Mouse (Mus musculus) kidney, embryonic 14.5 days (tissue): Measurements from ENCODE around the gene Abat. TPM values are rescaled to one million over a fixed set of nuclear protein-coding genes. Genes with fewer than 3 reads are reported as not detected.

Experiments
- ATAC-seq: fragments of 200-750 bp; cut with Nextera tagmentation; 2 replicates; pipeline ENCODE4 v1.8.0; 2017; ENCODE audit warnings: moderate number of reproducible peaks, mild to moderate bottlenecking, moderate TSS enrichment, moderate library complexity; ENCODE audit not compliant: low FRiP score, low TSS enrichment
- H3K27ac ChIP-seq: fragments of 300-500 bp; sonication (generic); 2 replicates; pipeline ENCODE4 v1.5.1; 2014; ENCODE audit warnings: low read depth, mild to moderate bottlenecking, low read length, moderate library complexity, mixed read lengths
- H3K27me3 ChIP-seq: fragments of 300-500 bp; sonication (generic); 2 replicates; pipeline ENCODE4 v1.6.1; 2014; ENCODE audit warnings: mild to moderate bottlenecking, low read length; ENCODE audit not compliant: control insufficient read depth, insufficient read depth
- H3K36me3 ChIP-seq: fragments of 300-500 bp; sonication (generic); 2 replicates; pipeline ENCODE4 v1.6.1; 2014; ENCODE audit warnings: low read length, mixed read lengths; ENCODE audit not compliant: control insufficient read depth, insufficient read depth
- H3K4me1 ChIP-seq: fragments of 300-500 bp; sonication (generic); 2 replicates; pipeline ENCODE4 v1.6.1; 2014; ENCODE audit warnings: low read length, mixed read lengths; ENCODE audit not compliant: control insufficient read depth, insufficient read depth
- H3K4me2 ChIP-seq: fragments of 300-500 bp; sonication (generic); replicated peaks from 2 replicates; pipeline ENCODE4 v1.6.1; 2014; ENCODE audit warnings: low read depth, mild to moderate bottlenecking, low read length
- H3K4me3 ChIP-seq: fragments of 300-500 bp; sonication (generic); 2 replicates; pipeline ENCODE4 v1.5.1; 2014; ENCODE audit warnings: mild to moderate bottlenecking, low read length
- H3K9ac ChIP-seq: fragments of 300-500 bp; sonication (generic); 2 replicates; pipeline ENCODE4 v1.6.1; 2014; ENCODE audit warnings: low read depth, mild to moderate bottlenecking, low read length, moderate library complexity
- H3K9me3 ChIP-seq: fragments of 300-500 bp; sonication (generic); 2 replicates; pipeline ENCODE4 v1.6.1; 2016; ENCODE audit warnings: low read length; ENCODE audit not compliant: control insufficient read depth
- WGBS: fragments of 180-500 bp; shearing (Covaris S2); extraction: QIAGEN DNeasy Blood & Tissue Kit; methylation state at CpG from one replicate; pipeline ENCODE4 v1.1.7; 2014; 5-methylcytosine and 5-hydroxymethylcytosine counted together
- polyA plus RNA-seq: library from polyadenylated mRNA; unstranded; fragments of >200 nt; fragmentation: Nextera tagmentation; extraction: Ambion mirVana; gene quantifications from 2 replicates; pipeline ENCODE4 v1.2.1, GENCODE M21; 2014

Gene Abat
- polyA plus RNA-seq, 1 experiment from 2014 or later, result 27.2 TPM

- Histone ChIP-seq H3K4me1 (peaks cover 14% of the 10 kb centered on the region), H3K9ac (no peak overlapping the region), H3K27ac (no peak overlapping the region), H3K4me2 (no peak overlapping the region), H3K4me3 (no peak overlapping the region), H3K27me3 (no peaks in the 10 kb centered on the region), H3K9me3 (no peaks in the 10 kb centered on the region), H3K36me3 (no peaks in the 10 kb centered on the region)
- ATAC-seq, result no peak
- WGBS, result 52% methylated on average over 7 of the region's 7 CpGs
These were observed 12.6 kb downstream of the Abat start for GRCm38 (mm10) chr16:8525877-8526276.

- no peak overlapping the region for H3K4me2 ChIP-seq
- H3K4me1 ChIP-seq, result no peaks in the 10 kb centered on the region
- H3K27me3 ChIP-seq, result no peaks in the 10 kb centered on the region
- H3K9me3 ChIP-seq, result no peaks in the 10 kb centered on the region
- H3K36me3 ChIP-seq, result no peaks in the 10 kb centered on the region
- H3K9ac ChIP-seq, result no peak overlapping the region
- no peak overlapping the region for H3K27ac ChIP-seq
- no peak for ATAC-seq
- H3K4me3 ChIP-seq, result no peak overlapping the region
- WGBS, result 94% methylated on average over 1 of the region's 1 CpGs
These were observed 16.2 kb downstream of the Abat start for GRCm38 (mm10) chr16:8529389-8529788.

GRCm38 (mm10) chr16:8530018-8530417 is 16.8 kb downstream of the Abat start:
- H3K27me3 ChIP-seq, result no peaks in the 10 kb centered on the region
- no peak overlapping the region for H3K4me2 ChIP-seq
- H3K27ac ChIP-seq, result no peak overlapping the region
- ATAC-seq, result no peak
- 77% methylated on average over 14 of the region's 14 CpGs for whole genome bisulfite sequencing
- no peak overlapping the region for H3K4me3 ChIP-seq
- H3K36me3 ChIP-seq, result no peaks in the 10 kb centered on the region
- H3K9me3 ChIP-seq, result no peaks in the 10 kb centered on the region
- H3K9ac ChIP-seq, result no peak overlapping the region
- H3K4me1 ChIP-seq, result no peaks in the 10 kb centered on the region

GRCm38 (mm10) chr16:8532461-8532860 is 19.2 kb downstream of the Abat start:
- H3K4me3 ChIP-seq, result no peak overlapping the region
- H3K4me2 ChIP-seq, result no peak overlapping the region
- H3K9me3 ChIP-seq, result no peaks in the 10 kb centered on the region
- WGBS, result 92% methylated on average over 9 of the region's 9 CpGs
- no peaks in the 10 kb centered on the region for H3K27me3 ChIP-seq
- no peaks in the 10 kb centered on the region for H3K36me3 ChIP-seq
- no peaks in the 10 kb centered on the region for H3K4me1 ChIP-seq
- ATAC-seq, result no peak
- no peak overlapping the region for H3K27ac ChIP-seq
- H3K9ac ChIP-seq, result no peak overlapping the region

GRCm38 (mm10) chr16:8532894-8533293 is 19.7 kb downstream of the Abat start:
- 67% methylated on average over 7 of the region's 7 CpGs for WGBS
- no peak for ATAC-seq

GRCm38 (mm10) chr16:8533477-8533876 is 20.2 kb downstream of the Abat start:
- WGBS, result 94% methylated on average over 6 of the region's 6 CpGs
- ATAC-seq, result no peak
- H3K9ac ChIP-seq, result no peak overlapping the region
- H3K27me3 ChIP-seq, result no peaks in the 10 kb centered on the region
- H3K4me3 ChIP-seq, result no peak overlapping the region
- no peaks in the 10 kb centered on the region for H3K4me1 ChIP-seq
- no peaks in the 10 kb centered on the region for H3K9me3 ChIP-seq
- H3K36me3 ChIP-seq, result no peaks in the 10 kb centered on the region
- no peak overlapping the region for H3K4me2 ChIP-seq
- no peak overlapping the region for H3K27ac ChIP-seq

More at GRCm38 (mm10) chr16:8532894-8533293, 19.7 kb downstream of the Abat start:
- no peak overlapping the region for H3K4me2 ChIP-seq
- no peaks in the 10 kb centered on the region for H3K27me3 ChIP-seq
- no peak overlapping the region for H3K27ac ChIP-seq
- H3K36me3 ChIP-seq, result no peaks in the 10 kb centered on the region
- no peaks in the 10 kb centered on the region for H3K4me1 ChIP-seq
- no peaks in the 10 kb centered on the region for H3K9me3 ChIP-seq
- H3K9ac ChIP-seq, result no peak overlapping the region
- H3K4me3 ChIP-seq, result no peak overlapping the region

GRCm38 (mm10) chr16:8534466-8535200 is 21.4 kb downstream of the Abat start:
- no peaks in the 10 kb centered on the region for H3K36me3 ChIP-seq
- WGBS, result 87% methylated on average over 11 of the region's 11 CpGs
- ATAC-seq, result no peak
- H3K9me3 ChIP-seq, result no peaks in the 10 kb centered on the region
- no peak overlapping the region for H3K9ac ChIP-seq
- H3K27ac ChIP-seq, result no peak overlapping the region
- no peaks in the 10 kb centered on the region for H3K27me3 ChIP-seq
- H3K4me3 ChIP-seq, result no peak overlapping the region
- peaks cover 6% of the 10 kb centered on the region; the same call in 1 of the 2 replicates for H3K4me1 ChIP-seq
- no peak overlapping the region for H3K4me2 ChIP-seq

GRCm38 (mm10) chr16:8535411-8535810 is 22.2 kb downstream of the Abat start:
- no peaks in the 10 kb centered on the region for H3K36me3 ChIP-seq
- H3K4me1 ChIP-seq, result peaks cover 6% of the 10 kb centered on the region; the same call in 1 of the 2 replicates
- H3K9me3 ChIP-seq, result no peaks in the 10 kb centered on the region
- no peak overlapping the region for H3K4me2 ChIP-seq
- H3K4me3 ChIP-seq, result no peak overlapping the region
- WGBS, result 88% methylated on average over 6 of the region's 6 CpGs
- H3K9ac ChIP-seq, result no peak overlapping the region
- no peak for ATAC-seq
- no peaks in the 10 kb centered on the region for H3K27me3 ChIP-seq
- H3K27ac ChIP-seq, result no peak overlapping the region

- ATAC-seq, result peak; percentile 74
These were observed 26.1 kb downstream of the Abat start for GRCm38 (mm10) chr16:8539150-8539865.

More at GRCm38 (mm10) chr16:8539150-8539865, 26.1 kb downstream of the Abat start:
- Histone ChIP-seq H3K27me3 (no peaks in the 10 kb centered on the region), H3K4me1 (peaks cover 6% of the 10 kb centered on the region; the same call in 1 of the 2 replicates), H3K4me3 (no peak overlapping the region), H3K27ac (no peak overlapping the region), H3K9me3 (no peaks in the 10 kb centered on the region), H3K9ac (no peak overlapping the region), H3K36me3 (no peaks in the 10 kb centered on the region), H3K4me2 (no peak overlapping the region)
- WGBS, result 29% methylated on average over 9 of the region's 9 CpGs
